Mouse (Mus musculus): ENCODE measurements at regions not wholly inside any gene's neighbourhood (a gene's known extent, or its start where the extent isn't known, plus 50 kb on each side); places are given as distances from the start of the nearest gene placed in this dataset.
A peak's percentile ranks its signal among the peaks of the same experiment; 100 is the strongest.

DNA sequence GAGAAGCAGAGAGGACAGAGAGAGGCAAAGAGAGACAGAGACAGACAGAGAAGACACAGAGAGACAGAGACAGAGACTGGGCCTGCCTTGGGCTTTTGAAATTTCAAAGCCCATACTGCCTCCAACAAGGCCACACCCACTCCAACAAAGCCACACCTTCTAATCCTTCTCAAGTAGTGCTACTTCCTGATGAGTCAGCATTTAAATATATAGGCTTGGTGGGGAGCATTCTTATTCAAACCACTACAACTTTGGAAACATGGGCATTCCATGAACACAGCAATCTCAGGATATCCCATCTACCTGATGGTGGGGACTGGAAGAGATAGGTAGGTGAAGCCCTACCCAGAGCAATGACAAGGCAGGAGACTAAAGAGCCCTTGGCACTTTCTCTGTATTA lies 182.0 kb upstream of the N4bp1 start:
- no peak overlapping the region for H3K9ac ChIP-seq
- no peaks in the 10 kb centered on the region for H3K4me1 ChIP-seq (ENCODE audit: insufficient read depth)
- no peaks in the 10 kb centered on the region for H3K36me3 ChIP-seq (ENCODE audit: insufficient read depth)
- no peak for ATAC-seq
- no peak overlapping the region for H3K4me3 ChIP-seq (ENCODE audit: low read depth, low read length)
- no peaks in the 10 kb centered on the region for H3K9me3 ChIP-seq (ENCODE audit: low read length)
- no peak overlapping the region for H3K27ac ChIP-seq (ENCODE audit: low read depth, low read length)
- TF ChIP-seq CTCF (IDR thresholded peaks at IDR 0.05; ENCODE audit: low read depth), result no peak
- H3K4me2 ChIP-seq (ENCODE audit: low read depth), result no peak overlapping the region
- H3K27me3 ChIP-seq (ENCODE audit: insufficient read depth, low read length), result no peaks in the 10 kb centered on the region
- no peak for DNase-seq

DNA sequence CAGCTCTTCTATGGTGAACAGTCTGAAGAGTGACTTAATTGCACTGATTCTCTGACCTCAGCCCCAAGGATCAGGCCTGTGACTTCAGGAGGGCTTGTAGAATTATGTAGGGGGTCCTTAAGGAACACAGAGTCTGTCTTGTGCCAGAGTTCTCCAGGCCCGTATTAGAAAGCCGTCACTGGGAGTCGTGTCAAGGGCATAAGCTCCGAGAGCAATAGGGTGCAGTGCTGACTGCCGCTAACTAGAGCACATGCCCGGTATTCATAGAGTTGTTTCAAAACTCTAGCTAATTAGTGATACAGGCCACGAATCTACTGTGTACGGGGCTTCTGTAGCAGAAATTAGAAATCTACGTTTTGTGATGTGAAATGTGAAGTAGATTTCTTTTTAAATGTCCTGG lies 179.7 kb upstream of the N4bp1 start:
- H3K9me3 ChIP-seq (ENCODE audit: low read length), result no peaks in the 10 kb centered on the region
- no peak for ATAC-seq
- H3K27me3 ChIP-seq (ENCODE audit: insufficient read depth, low read length), result no peaks in the 10 kb centered on the region
- no peak for TF ChIP-seq CTCF (IDR thresholded peaks at IDR 0.05; ENCODE audit: low read depth)
- H3K36me3 ChIP-seq (ENCODE audit: insufficient read depth), result no peaks in the 10 kb centered on the region
- no peak for DNase-seq
- H3K4me1 ChIP-seq (ENCODE audit: insufficient read depth), result no peaks in the 10 kb centered on the region
- WGBS, result 24% methylated on average over 9 of the region's 9 CpGs
- H3K9ac ChIP-seq, result no peak overlapping the region
- no peak overlapping the region for H3K4me3 ChIP-seq (ENCODE audit: low read depth, low read length)
- no peak overlapping the region for H3K4me2 ChIP-seq (ENCODE audit: low read depth)
- H3K27ac ChIP-seq (ENCODE audit: low read depth, low read length), result no peak overlapping the region

DNA sequence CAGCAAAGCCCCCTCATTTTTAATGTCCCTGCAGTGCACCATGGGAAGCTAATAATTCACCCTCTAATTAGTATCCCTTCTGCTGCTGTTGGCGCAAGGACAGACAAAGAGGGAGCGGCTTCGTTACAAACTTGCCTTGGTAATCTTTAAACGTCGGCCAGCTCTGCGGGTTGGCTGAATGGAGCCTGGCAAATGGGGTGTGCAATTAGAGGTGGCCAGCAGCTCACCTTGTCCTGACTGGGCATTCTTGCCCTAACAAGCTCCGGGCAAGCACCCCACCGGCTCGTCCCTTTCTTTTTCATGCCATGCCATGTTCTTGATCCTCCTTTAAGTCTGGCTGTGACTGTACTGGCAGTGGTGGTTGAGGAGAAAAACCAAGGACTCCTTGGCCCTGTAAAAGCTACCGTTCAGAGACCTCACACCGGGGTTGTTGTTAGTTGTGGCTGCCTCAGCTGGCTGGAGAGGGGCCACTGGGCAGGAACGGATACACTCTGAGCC lies 179.2 kb upstream of the N4bp1 start:
- Histone ChIP-seq H3K27me3 (ENCODE audit: insufficient read depth, low read length) (no peaks in the 10 kb centered on the region), H3K4me2 (ENCODE audit: low read depth) (no peak overlapping the region), H3K27ac (ENCODE audit: low read depth, low read length) (no peak overlapping the region), H3K36me3 (ENCODE audit: insufficient read depth) (no peaks in the 10 kb centered on the region), H3K4me3 (ENCODE audit: low read depth, low read length) (no peak overlapping the region), H3K9ac (no peak overlapping the region), H3K4me1 (ENCODE audit: insufficient read depth) (no peaks in the 10 kb centered on the region), H3K9me3 (ENCODE audit: low read length) (no peaks in the 10 kb centered on the region)
- ATAC-seq, result peak; percentile 60
- no peak for TF ChIP-seq CTCF (IDR thresholded peaks at IDR 0.05; ENCODE audit: low read depth)
- 11% methylated on average over 12 of the region's 12 CpGs for WGBS
- DNase-seq, result peak; percentile 54

DNA sequence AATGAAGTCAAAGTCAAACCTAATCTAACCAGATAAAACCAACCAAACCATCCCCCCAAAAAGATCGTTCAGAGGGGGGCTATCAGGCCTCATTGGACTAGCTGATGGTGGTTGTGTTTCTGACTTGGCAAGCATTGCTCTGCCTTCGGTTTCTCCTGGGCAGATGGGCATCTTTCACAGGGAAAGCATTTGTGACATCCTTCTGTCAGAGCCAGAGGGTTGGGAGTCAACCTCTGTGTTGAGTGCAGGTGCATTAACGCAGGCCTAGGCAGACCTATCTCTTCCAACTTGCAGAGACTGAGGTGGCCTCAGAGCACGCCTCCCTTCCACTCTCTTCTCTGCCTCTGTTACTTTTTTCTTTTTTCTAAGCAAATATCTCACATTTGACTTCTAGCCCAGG lies 178.5 kb upstream of the N4bp1 start:
- Histone ChIP-seq H3K4me1 (ENCODE audit: insufficient read depth) (no peaks in the 10 kb centered on the region), H3K4me2 (ENCODE audit: low read depth) (no peak overlapping the region), H3K36me3 (ENCODE audit: insufficient read depth) (no peaks in the 10 kb centered on the region), H3K9me3 (ENCODE audit: low read length) (no peaks in the 10 kb centered on the region), H3K27ac (ENCODE audit: low read depth, low read length) (no peak overlapping the region), H3K4me3 (ENCODE audit: low read depth, low read length) (no peak overlapping the region), H3K27me3 (ENCODE audit: insufficient read depth, low read length) (no peaks in the 10 kb centered on the region), H3K9ac (no peak overlapping the region)
- TF ChIP-seq CTCF (IDR thresholded peaks at IDR 0.05; ENCODE audit: low read depth), result no peak
- ATAC-seq, result no peak
- WGBS, result 70% methylated on average over 4 of the region's 4 CpGs
- DNase-seq, result no peak

DNA sequence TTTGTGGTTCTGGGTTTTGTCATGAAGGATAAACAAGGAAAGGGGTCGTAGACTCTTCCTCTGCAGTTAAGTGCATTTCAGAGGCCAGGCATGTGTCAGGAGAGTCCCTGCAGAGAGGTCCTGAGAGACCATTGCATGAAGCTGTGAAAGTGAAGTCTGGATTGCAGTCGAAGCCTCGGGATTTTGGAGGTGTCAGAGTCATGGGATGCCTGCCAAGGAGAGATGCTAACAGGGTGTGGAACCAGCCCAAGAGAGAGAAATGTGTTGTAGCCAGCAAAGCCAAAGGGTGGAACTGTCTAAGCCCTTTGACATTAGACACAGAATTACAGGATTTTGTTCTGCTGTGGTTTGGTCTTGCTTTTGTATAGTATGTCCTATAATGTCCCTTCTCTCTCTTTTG lies 164.7 kb upstream of the N4bp1 start:
- DNase-seq, result peak; percentile 38

DNA sequence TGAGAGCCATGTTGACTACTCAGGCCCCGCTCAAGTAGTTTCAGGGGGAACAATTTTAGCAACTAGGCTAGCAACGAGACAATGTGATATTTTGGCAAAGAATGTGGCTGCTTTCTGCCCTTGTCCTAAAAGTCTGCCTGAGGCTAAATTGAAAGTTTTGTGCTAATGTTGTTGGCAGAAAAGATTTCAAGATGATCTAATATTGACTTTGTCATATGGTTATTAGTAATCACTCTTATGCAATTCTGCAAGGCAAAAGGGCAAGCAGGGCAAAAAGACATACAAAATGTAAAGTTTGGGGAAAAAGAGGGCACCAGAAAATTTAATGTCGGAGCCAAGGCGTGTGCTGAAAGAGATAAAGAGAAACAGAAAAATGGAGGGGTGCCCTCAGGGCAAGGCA lies 164.1 kb upstream of the N4bp1 start:
- Histone ChIP-seq H3K27me3 (ENCODE audit: insufficient read depth, low read length) (no peaks in the 10 kb centered on the region), H3K27ac (ENCODE audit: low read depth, low read length) (no peak overlapping the region), H3K4me1 (ENCODE audit: insufficient read depth) (no peaks in the 10 kb centered on the region), H3K4me3 (ENCODE audit: low read depth, low read length) (no peak overlapping the region), H3K36me3 (ENCODE audit: insufficient read depth) (no peaks in the 10 kb centered on the region), H3K9ac (no peak overlapping the region), H3K4me2 (ENCODE audit: low read depth) (no peak overlapping the region), H3K9me3 (ENCODE audit: low read length) (no peaks in the 10 kb centered on the region)
- ATAC-seq (no peak), DNase-seq (no peak)
- WGBS, result 84% methylated on average over 4 of the region's 4 CpGs
- TF ChIP-seq CTCF (IDR thresholded peaks at IDR 0.05; ENCODE audit: low read depth), result no peak

More for the DNA sequence above, 164.7 kb upstream of the N4bp1 start:
- no peak; the same call in 1 of the 2 replicates for ATAC-seq
- no peaks in the 10 kb centered on the region for H3K27me3 ChIP-seq (ENCODE audit: insufficient read depth, low read length)
- no peak for TF ChIP-seq CTCF (IDR thresholded peaks at IDR 0.05; ENCODE audit: low read depth)
- H3K4me3 ChIP-seq (ENCODE audit: low read depth, low read length), result no peak overlapping the region
- WGBS, result 42% methylated on average over 3 of the region's 3 CpGs
- H3K36me3 ChIP-seq (ENCODE audit: insufficient read depth), result no peaks in the 10 kb centered on the region
- no peak overlapping the region for H3K27ac ChIP-seq (ENCODE audit: low read depth, low read length)
- no peak overlapping the region for H3K9ac ChIP-seq
- no peaks in the 10 kb centered on the region for H3K9me3 ChIP-seq (ENCODE audit: low read length)
- H3K4me1 ChIP-seq (ENCODE audit: insufficient read depth), result no peaks in the 10 kb centered on the region
- H3K4me2 ChIP-seq (ENCODE audit: low read depth), result no peak overlapping the region

DNA sequence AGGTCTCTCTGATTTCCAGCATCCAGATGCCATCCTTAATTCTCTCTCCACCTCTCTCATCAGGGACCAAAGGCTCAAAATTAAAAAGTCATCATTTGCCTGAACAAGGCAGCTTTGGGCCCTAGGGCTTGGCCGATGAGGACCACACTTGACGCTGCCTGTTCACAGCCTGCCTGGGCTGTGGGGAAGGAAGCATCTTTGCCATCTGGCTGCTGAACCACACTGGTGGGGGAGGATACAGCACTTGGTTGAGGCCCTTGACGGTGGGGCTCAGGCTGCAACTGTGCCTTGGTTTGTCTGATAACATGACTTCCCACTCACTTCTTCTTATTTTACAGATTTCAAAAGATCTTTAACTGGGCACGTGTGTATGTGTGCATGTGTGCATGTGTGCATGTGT lies 161.5 kb upstream of the N4bp1 start:
- H3K27ac ChIP-seq (ENCODE audit: low read depth, low read length), result no peak overlapping the region
- WGBS, result 65% methylated on average over 4 of the region's 4 CpGs
- H3K9me3 ChIP-seq (ENCODE audit: low read length), result no peaks in the 10 kb centered on the region
- no peak overlapping the region for H3K4me2 ChIP-seq (ENCODE audit: low read depth)
- TF ChIP-seq CTCF (IDR thresholded peaks at IDR 0.05; ENCODE audit: low read depth), result no peak
- no peak overlapping the region for H3K4me3 ChIP-seq (ENCODE audit: low read depth, low read length)
- H3K27me3 ChIP-seq (ENCODE audit: insufficient read depth, low read length), result no peaks in the 10 kb centered on the region
- no peaks in the 10 kb centered on the region for H3K36me3 ChIP-seq (ENCODE audit: insufficient read depth)
- no peak for ATAC-seq
- H3K9ac ChIP-seq, result no peak overlapping the region
- no peaks in the 10 kb centered on the region for H3K4me1 ChIP-seq (ENCODE audit: insufficient read depth)
- no peak for DNase-seq

DNA sequence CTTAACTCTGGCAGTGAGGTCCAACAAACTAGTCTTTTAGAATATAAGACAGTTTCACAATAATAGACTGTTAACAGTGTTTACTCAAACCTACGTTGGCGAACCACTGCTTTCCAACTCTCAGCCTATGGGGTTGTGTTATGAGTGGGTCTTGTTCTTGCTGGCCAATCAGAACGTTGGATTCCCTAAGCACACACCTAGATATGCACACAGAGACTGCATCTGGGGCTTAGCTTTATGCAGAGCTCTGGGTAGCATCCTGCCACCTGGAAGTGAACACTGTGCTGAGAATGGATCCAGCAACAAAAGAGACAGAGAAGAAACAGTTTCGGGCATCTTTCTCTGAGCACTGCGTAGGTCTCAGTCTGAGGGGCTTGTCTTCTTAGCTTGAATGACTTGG lies 158.0 kb upstream of the N4bp1 start:
- 83% methylated on average over 5 of the region's 5 CpGs for WGBS
- no peak overlapping the region for H3K27ac ChIP-seq (ENCODE audit: low read depth, low read length)
- no peaks in the 10 kb centered on the region for H3K4me1 ChIP-seq (ENCODE audit: insufficient read depth)
- TF ChIP-seq CTCF (IDR thresholded peaks at IDR 0.05; ENCODE audit: low read depth), result no peak
- H3K36me3 ChIP-seq (ENCODE audit: insufficient read depth), result no peaks in the 10 kb centered on the region
- DNase-seq, result no peak
- no peak overlapping the region for H3K4me2 ChIP-seq (ENCODE audit: low read depth)
- no peak for ATAC-seq
- no peaks in the 10 kb centered on the region for H3K27me3 ChIP-seq (ENCODE audit: insufficient read depth, low read length)
- H3K9me3 ChIP-seq (ENCODE audit: low read length), result no peaks in the 10 kb centered on the region
- H3K4me3 ChIP-seq (ENCODE audit: low read depth, low read length), result no peak overlapping the region
- no peak overlapping the region for H3K9ac ChIP-seq
